Mouse (Mus musculus) brain, embryonic 14.5 days (tissue): ENCODE results near the gene Thrb. TPM values are rescaled to one million over a fixed set of nuclear protein-coding genes. Genes with fewer than 3 reads are reported as not detected.

Source experiments
- DNase-seq: peaks from one replicate; pipeline ENCODE4 v3.0.0-alpha.2; 2011; ENCODE audit warnings: low read depth
- CTCF ChIP-seq: fragments of 200-500 bp; IDR thresholded peaks from 2 replicates; pipeline ENCODE4 v1.5.1; 2012; ENCODE audit warnings: inconsistent platforms, mild to moderate bottlenecking, moderate library complexity, borderline replicate concordance; ENCODE audit not compliant: insufficient read depth, insufficient read length; ENCODE audit errors: extremely low read depth
- POLR2A ChIP-seq: fragments of 200-500 bp; IDR thresholded peaks from 2 replicates; pipeline ENCODE4 v1.6.1; 2012; ENCODE audit warnings: mild to moderate bottlenecking, inconsistent platforms, borderline replicate concordance; ENCODE audit not compliant: poor library complexity, insufficient read depth, insufficient read length, severe bottlenecking; ENCODE audit errors: extremely low read depth
- polyA plus RNA-seq: library from polyadenylated mRNA; depleted of rRNA; stranded (reverse); fragments of >200 nt; gene quantifications from 2 replicates; pipeline ENCODE4 v1.2.3, GENCODE M21; 2012

Gene Thrb
- polyA plus RNA-seq, 1 experiment, result 1.0 TPM

DNA sequence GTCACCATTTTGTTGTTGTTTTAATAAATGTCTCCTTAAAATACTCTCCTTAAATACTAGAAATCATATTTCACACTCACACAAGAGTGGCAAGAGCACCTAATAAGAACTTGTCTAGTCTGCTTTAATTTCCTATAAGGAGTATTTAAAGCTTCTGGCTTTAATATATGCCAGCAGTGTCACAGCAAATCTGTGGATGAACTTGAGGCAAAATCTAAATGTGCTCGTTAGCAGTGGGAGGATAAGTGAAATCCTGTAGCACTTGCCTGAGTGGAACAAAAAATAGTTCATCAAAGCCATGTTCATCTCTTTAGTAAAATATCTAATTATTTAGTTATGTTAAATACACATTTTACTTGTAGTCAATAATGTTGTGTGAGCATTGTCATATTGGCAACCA, 175.7 kb downstream of the Thrb start:
- TF ChIP-seq CTCF (no peak), POLR2A (no peak)
- no peak for DNase-seq

DNA sequence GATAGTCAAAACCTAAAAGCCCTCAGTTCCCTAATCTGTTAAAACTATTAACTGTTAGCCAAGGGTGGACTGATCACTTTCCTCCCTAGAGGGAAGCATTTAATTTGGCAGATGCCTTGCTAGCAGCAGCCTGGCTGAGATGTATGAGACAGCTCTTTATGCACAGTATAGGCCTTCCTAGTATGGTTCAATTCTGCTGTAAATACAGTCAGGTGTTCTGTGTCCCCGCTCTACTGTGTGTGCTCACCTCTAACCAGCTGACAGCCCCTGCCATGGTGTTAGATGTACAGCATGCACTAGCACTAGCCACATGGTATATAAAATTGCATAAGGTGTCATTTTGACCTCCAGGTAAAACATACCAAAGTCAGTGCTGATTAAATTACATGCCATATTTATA, 176.7 kb downstream of the Thrb start:
- no peak for TF ChIP-seq CTCF
- TF ChIP-seq POLR2A, result no peak
- DNase-seq, result no peak

DNA sequence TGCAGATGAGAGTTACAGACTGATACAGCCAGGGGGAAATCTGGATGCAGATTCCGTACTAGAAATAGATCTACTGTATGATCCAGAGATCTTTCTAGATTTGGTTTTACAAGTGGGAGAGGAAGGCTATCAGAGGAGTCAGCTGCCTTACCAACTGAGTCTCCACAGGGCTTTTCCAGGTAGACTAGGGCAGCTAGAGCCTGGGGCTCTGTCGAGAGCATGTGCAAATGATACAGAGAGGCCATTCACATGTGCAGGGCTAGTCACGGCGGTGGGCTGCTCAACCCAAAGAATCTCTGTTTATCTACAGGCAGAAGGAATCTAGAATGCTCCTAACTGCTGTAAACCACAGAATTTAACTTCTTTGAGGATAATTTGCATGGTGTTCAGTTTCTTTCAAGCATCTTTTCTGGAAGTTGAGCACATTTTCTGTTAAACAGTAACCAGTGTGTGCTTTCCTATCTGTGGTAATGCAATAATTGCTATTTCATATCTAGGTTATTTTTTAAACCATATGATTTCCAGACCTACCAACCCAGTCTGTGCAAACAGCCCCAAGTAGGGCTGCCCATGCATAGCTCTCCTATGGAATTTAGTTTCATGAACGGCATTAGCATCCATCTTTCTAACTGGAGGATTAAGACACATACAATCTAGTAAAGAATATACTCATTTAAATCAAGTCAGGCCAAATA, 185.1 kb downstream of the Thrb start:
- TF ChIP-seq CTCF (no peak), POLR2A (no peak)
- DNase-seq, result no peak

DNA sequence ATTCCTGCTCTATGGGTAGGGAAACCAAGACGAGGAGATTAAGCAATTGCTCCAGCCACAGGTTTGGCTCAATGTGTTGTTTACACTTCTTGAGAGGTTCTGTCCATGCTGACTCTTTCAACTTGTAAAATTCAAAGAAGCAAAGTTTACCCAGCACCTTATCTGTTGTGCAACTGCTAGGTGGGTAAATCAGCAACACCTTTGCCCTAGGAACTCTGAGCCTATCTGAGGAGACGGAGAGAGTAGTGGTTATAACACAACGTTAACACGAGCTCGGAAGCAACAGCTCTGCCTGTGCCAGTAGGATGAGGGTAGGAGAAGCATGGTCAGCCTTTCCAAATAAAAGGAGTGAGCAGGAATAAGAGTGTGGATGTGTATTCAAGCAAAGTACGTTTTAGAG, 185.8 kb downstream of the Thrb start:
- TF ChIP-seq CTCF, result no peak
- no peak for TF ChIP-seq POLR2A
- no peak for DNase-seq

DNA sequence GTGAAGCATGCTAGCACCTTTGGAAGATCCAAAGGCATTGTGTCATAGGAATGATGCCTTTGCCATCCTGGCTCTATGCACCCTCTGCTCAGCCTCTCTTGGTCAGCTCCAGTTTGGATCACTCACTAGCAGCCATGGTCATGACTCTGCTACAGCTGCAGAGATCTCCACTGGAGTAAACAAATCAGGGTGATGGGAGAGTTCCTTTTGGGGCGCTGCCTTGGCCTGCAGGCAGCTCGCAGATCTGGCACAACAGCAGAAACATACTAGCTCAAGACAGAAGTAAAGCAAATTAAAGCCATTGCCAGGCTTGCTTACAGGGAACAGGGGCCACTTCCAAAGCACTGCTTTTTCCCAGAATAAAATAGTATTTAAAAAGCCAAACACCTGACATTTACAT, 186.6 kb downstream of the Thrb start:
- no peak for DNase-seq
- TF ChIP-seq CTCF (no peak), POLR2A (no peak)

DNA sequence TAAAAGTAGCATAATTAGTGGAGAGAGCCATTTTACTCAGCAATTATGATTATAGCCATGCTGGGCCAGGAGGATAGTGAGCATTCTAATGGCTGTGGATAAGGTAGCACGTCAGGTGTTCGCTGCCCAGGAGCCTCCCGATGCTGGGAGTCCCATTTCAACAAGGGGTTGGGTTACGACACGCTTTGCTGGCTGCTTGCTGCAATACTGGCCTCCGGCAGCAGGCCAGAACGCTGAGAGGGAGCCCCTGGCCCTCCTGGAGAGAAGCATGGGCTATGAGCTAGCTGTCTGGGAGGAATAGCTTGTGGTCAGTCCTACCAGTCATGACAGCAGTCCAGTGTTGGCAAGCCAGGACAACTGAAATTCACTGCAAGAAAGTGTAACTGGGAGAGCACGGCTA, 187.2 kb downstream of the Thrb start:
- no peak for DNase-seq

DNA sequence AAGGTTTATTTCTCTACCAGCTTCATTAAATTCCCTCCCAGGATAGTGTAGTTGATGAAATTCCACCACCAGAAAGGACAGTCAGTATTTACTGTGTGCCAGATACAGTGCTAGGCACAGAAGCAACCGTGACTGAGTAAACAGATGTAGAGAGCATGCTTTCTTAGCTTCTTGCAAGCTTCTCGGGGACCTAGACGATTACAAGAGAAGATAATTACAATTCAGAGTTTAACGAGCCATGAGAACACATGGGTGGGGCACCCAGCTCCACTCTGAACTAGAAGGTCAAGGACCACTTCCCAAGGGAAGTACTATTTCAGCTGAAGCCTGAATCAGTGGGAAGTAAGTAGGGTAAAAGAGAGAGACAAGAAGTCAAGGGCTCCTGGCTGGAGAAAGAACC, 190.3 kb downstream of the Thrb start:
- no peak for DNase-seq
- TF ChIP-seq POLR2A (no peak), CTCF (no peak)

More for the DNA sequence above, 187.2 kb downstream of the Thrb start:
- TF ChIP-seq CTCF (no peak), POLR2A (no peak)

DNA sequence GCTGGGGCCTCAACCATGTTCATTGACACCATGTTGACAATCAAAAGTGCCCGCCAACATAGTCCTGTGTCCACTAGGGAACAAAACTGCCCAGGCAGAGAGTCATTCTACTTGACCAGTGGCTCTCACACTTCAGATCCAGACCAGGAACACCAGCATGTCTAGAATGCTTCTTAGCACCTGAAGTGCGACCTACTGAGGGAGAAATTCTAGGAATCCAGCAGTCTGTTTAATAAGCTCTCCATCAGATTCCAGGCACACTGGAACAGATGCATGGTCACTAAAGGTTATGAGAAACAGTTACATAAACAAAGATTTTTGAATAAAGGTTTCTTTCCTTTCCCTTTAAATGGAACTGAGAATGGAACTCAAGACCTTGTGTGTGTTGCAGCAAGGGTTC, 192.2 kb downstream of the Thrb start:
- TF ChIP-seq POLR2A (no peak), CTCF (no peak)
- DNase-seq, result no peak

DNA sequence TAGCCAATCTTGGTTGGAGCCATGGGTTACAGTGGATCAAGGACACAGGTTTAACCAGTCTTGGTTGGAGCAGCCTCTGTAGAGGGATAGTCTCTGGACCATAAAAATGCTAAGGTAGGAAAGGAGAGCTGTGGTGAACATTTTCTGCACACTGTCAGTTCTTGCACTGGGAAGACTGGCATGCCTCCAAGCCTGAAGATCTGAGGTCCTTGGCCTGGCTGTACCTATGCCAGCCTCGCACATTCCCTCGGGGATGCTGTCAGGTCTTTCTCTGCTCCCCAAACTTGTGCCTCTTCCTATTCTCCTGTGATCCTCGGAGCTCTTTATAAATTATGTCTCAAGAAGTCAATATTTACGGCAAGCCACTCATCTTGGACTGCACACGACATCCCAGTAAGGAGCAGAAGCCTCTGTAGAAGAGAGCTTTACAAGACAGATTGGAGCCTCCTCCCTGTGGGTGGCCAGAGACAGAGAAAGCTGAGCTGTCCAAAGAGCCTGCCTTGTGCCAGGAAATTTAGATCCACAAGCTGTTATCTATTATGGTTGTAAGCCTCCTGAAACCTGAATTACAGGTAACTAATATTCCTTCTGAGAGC, 199.8 kb downstream of the Thrb start:
- TF ChIP-seq CTCF (no peak), POLR2A (no peak)
- DNase-seq, result no peak

DNA sequence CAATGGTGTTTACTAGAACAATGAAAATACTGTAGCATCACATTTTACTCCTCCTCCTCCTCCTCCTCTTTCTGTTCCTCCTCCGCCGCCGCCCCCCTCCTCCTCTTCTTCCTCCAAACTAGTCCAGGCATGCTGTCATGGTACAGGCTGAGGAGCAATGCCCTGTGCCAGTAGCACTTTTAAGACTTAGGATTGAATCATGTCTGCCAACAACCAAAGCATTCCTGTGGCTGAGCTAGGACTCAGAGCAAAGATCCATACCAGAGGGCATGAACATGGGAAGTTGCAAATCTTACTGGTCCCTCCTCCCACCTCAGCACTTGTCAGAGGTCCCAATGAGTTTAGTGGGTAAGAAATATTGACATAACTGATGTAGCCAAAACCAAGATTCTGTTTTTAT, 202.6 kb downstream of the Thrb start:
- DNase-seq, result no peak
- TF ChIP-seq CTCF (no peak), POLR2A (no peak)

DNA sequence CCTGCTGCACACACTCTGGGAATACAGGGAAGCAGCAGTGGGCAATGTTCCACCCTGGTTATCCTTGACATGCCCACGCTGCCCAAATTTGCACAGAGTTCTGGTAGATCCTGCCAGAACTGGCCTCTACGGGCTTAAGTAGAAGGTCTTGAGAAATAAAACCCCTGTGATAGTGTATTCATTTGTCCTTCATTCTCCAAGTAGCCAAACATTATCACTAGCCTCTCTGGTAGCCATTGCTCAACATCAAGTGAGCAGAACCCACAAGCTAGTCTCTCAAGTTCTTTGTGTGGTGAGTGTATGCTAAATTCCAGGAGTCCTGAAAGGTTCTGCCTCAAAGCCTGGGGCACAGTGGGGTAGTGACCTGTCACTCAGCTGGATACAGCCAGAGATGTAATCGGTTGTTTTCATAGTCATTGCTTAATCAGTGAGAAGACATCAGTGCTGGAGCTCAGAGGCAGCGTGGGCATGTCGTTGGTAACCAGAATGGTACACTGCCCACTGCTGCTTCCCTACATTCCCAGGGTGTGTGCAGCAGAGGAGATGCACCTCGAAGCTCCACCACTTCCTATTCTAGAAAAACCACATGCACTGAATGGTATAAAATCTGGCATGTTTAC, 203.8 kb downstream of the Thrb start:
- no peak for DNase-seq
- TF ChIP-seq POLR2A (no peak), CTCF (no peak)

DNA sequence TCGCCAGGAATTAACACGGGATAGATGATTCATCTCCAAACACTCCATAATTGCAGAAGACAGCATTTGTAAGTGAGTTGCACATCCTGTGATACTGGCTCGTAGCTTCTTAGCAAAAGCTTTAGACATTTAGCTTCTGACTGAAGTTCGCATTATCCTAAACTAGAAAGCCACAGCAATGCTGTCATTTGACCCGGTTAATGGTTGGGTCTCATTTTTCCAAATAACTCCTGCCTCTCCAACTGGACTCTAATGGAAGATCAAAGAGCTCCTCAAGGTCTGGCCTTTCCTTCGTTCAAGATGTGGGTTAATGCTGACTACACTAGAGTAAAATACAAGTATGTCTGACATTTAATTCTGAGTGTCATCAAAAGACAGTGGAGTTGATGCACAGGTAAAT, 208.3 kb downstream of the Thrb start:
- DNase-seq, result no peak
- TF ChIP-seq CTCF, result no peak
- no peak for TF ChIP-seq POLR2A
